Mouse (Mus musculus) lung, postnatal 0 days (tissue): ENCODE measurements around the gene Btd.

Experiments
- CTCF ChIP-seq: IDR thresholded peaks from 2 replicates; pipeline ENCODE4 v1.5.1; 2016; ENCODE audit warnings: antibody characterized with exemption, mild to moderate bottlenecking
- EP300 ChIP-seq: IDR thresholded peaks from 2 replicates; pipeline ENCODE4 v1.6.1; 2016; ENCODE audit warnings: antibody characterized with exemption, mild to moderate bottlenecking, control low read depth

GRCm38 (mm10) chr14:31604916-31605315 is 35.9 kb upstream of the Btd start:
- TF ChIP-seq CTCF (peak; percentile 56), EP300 (no peak)
